Mouse (Mus musculus): Measurements from ENCODE around the gene Rmnd1.
A peak's percentile ranks its signal among the peaks of the same experiment; 100 is the strongest.

Rmnd1 gene

GRCm38 (mm10) chr10:4391076-4391475 is 41.1 kb downstream of the Rmnd1 start:
- DNase-seq (ENCODE audit: low spot score in 2 of 2) = no peak

GRCm38 (mm10) chr10:4390550-4390949 is 41.6 kb downstream of the Rmnd1 start:
- DNase-seq (ENCODE audit: low spot score in 2 of 2) = no peak

- DNase-seq (ENCODE audit: low spot score in 2 of 2) = no peak
These were observed 42.6 kb downstream of the Rmnd1 start for GRCm38 (mm10) chr10:4389461-4390112.

GRCm38 (mm10) chr10:4389036-4389435 is 43.2 kb downstream of the Rmnd1 start:
- DNase-seq (ENCODE audit: low spot score in 2 of 2) = no peak

- no peak for DNase-seq (ENCODE audit: low spot score in 2 of 2)
These were observed 43.8 kb downstream of the Rmnd1 start for GRCm38 (mm10) chr10:4388384-4388745.

GRCm38 (mm10) chr10:4387701-4388383 is 44.3 kb downstream of the Rmnd1 start, which contains the start of gene Zbtb2:
TSS of gene Zbtb2 (minus strand) at chr10:4388108.
- DNase-seq (ENCODE audit: low spot score in 2 of 2) = peak; percentile 53 to 56

GRCm38 (mm10) chr10:4386609-4387591 is 45.3 kb downstream of the Rmnd1 start:
- peak; percentile 87 to 92 for DNase-seq (ENCODE audit: low spot score in 2 of 2)

GRCm38 (mm10) chr10:4384244-4384643 is 47.9 kb downstream of the Rmnd1 start:
- no peak for DNase-seq (ENCODE audit: low spot score in 2 of 2)

- no peak for DNase-seq (ENCODE audit: low spot score in 2 of 2)
These were observed 51.4 kb downstream of the Rmnd1 start for GRCm38 (mm10) chr10:4380748-4381147.

GRCm38 (mm10) chr10:4376931-4377330 is 55.3 kb downstream of the Rmnd1 start:
- DNase-seq (ENCODE audit: low spot score in 2 of 2) = no peak

- no peak for DNase-seq (ENCODE audit: low spot score in 2 of 2)
These were observed 55.7 kb downstream of the Rmnd1 start for GRCm38 (mm10) chr10:4376461-4376860.

GRCm38 (mm10) chr10:4375267-4375666 is 56.9 kb downstream of the Rmnd1 start:
- DNase-seq (ENCODE audit: low spot score in 2 of 2) = no peak

GRCm38 (mm10) chr10:4374734-4375133 is 57.5 kb downstream of the Rmnd1 start:
- no peak for DNase-seq (ENCODE audit: low spot score in 2 of 2)

- no peak for DNase-seq (ENCODE audit: low spot score in 2 of 2)
These were observed 57.9 kb downstream of the Rmnd1 start for GRCm38 (mm10) chr10:4374239-4374638.

GRCm38 (mm10) chr10:4373558-4373957 is 58.6 kb downstream of the Rmnd1 start:
- DNase-seq (ENCODE audit: low spot score in 2 of 2) = no peak

GRCm38 (mm10) chr10:4372011-4372410 is 60.2 kb downstream of the Rmnd1 start:
- peak; percentile 53 to 62 for DNase-seq (ENCODE audit: low spot score in 2 of 2)

GRCm38 (mm10) chr10:4370105-4370504 is 62.1 kb downstream of the Rmnd1 start:
- no peak for DNase-seq (ENCODE audit: low spot score in 2 of 2)

GRCm38 (mm10) chr10:4364618-4365017 is 67.6 kb downstream of the Rmnd1 start:
- no peak for DNase-seq (ENCODE audit: low spot score in 2 of 2)

- no peak for DNase-seq (ENCODE audit: low spot score in 2 of 2)
These were observed 74.8 kb downstream of the Rmnd1 start for GRCm38 (mm10) chr10:4357435-4357834.

GRCm38 (mm10) chr10:4356640-4357039 is 75.5 kb downstream of the Rmnd1 start:
- no peak for DNase-seq (ENCODE audit: low spot score in 2 of 2)

- no peak for DNase-seq (ENCODE audit: low spot score in 2 of 2)
These were observed 76.2 kb downstream of the Rmnd1 start for GRCm38 (mm10) chr10:4355882-4356451.
